Mouse (Mus musculus): ENCODE results near the gene C1qtnf6. TPM values are rescaled to one million over a fixed set of nuclear protein-coding genes. Genes with fewer than 3 reads are reported as not detected.

The C1qtnf6 gene
- 6.3 TPM for polyA plus RNA-seq (2017; shearing (Covaris generic))

GRCm38 (mm10) chr15:78530671-78531450, at the start of gene C1qtnf6:
C1qtnf6 (minus strand) TSS chr15:78531416.

GRCm38 (mm10) chr15:78572658-78573397, 41.6 kb upstream of the C1qtnf6 start, which contains the start of gene Rac2:
Rac2 (minus strand) TSS chr15:78572783.

GRCm38 (mm10) chr15:78544561-78545001, 13.4 kb upstream of the C1qtnf6 start, which contains the start of gene Sstr3:
Sstr3 (minus strand) TSS chr15:78544685.

GRCm38 (mm10) chr15:78494968-78495406, 36.2 kb downstream of the C1qtnf6 start, which contains the start of gene Il2rb:
Il2rb (minus strand) TSS chr15:78495271.

Other genes with a start within 250 kb of the C1qtnf6 start
- not detected for gene Csf2rb2, start 225.7 kb downstream of the C1qtnf6 start, polyA plus RNA-seq (2017; shearing (Covaris generic))
- gene Csf2rb, start 205.7 kb downstream of the C1qtnf6 start, polyA plus RNA-seq (2017; shearing (Covaris generic)), result 0.72 TPM
- gene Tex33, start 135.5 kb downstream of the C1qtnf6 start, polyA plus RNA-seq (2017; shearing (Covaris generic)), result not detected
- gene Tst, start 125.5 kb downstream of the C1qtnf6 start, polyA plus RNA-seq (2017; shearing (Covaris generic)), result 1.6 TPM
- gene Mpst, start 125.0 kb downstream of the C1qtnf6 start, polyA plus RNA-seq (2017; shearing (Covaris generic)), result 6.1 TPM
- 19.1 TPM for gene Kctd17, start 102.9 kb downstream of the C1qtnf6 start, polyA plus RNA-seq (2017; shearing (Covaris generic))
- gene Tmprss6, start 62.8 kb downstream of the C1qtnf6 start, polyA plus RNA-seq (2017; shearing (Covaris generic)), result not detected
- gene Il2rb, start 36.1 kb downstream of the C1qtnf6 start, polyA plus RNA-seq (2017; shearing (Covaris generic)), result 1,206 TPM
- gene Sstr3, start 13.3 kb upstream of the C1qtnf6 start, polyA plus RNA-seq (2017; shearing (Covaris generic)), result not detected
- gene Rac2, start 41.4 kb upstream of the C1qtnf6 start, polyA plus RNA-seq (2017; shearing (Covaris generic)), result 3,341 TPM
- gene Cyth4, start 65.6 kb upstream of the C1qtnf6 start, polyA plus RNA-seq (2017; shearing (Covaris generic)), result 441 TPM
- not detected for gene Elfn2, start 187.4 kb upstream of the C1qtnf6 start, polyA plus RNA-seq (2017; shearing (Covaris generic))
- 175 TPM for gene Mfng, start 242.1 kb upstream of the C1qtnf6 start, polyA plus RNA-seq (2017; shearing (Covaris generic))